Mouse (Mus musculus): ENCODE data around the gene Hoxc13. TPM values are rescaled to one million over a fixed set of nuclear protein-coding genes. Genes with fewer than 3 reads are reported as not detected.

Gene Hoxc13
- polyA plus RNA-seq, 1 experiment from 2014 or later, result not detected

Small RNA genes within 50 kb of the gene (microRNA-seq; reads per million reads assigned to microRNA genes)
- 2,712 reads per million, percentile 87 among the genes with 10 or more reads in this experiment for gene Mir196a-2

Other genes with a start within 250 kb of the Hoxc13 start
- 60.1 and 74.0 TPM in 2 replicates for gene Atp5g2, start 248.8 kb upstream of the Hoxc13 start, polyA plus RNA-seq (2015; fragmentation: Nextera tagmentation; extraction: Ambion mirVana)
- 60.4 and 63.2 TPM in 2 replicates for gene Calcoco1, start 198.9 kb upstream of the Hoxc13 start, polyA plus RNA-seq (2015; fragmentation: Nextera tagmentation; extraction: Ambion mirVana)
- not detected in 2 replicates for gene Hoxc12, start 15.7 kb downstream of the Hoxc13 start, polyA plus RNA-seq (2015; fragmentation: Nextera tagmentation; extraction: Ambion mirVana)
- gene Hoxc11, start 33.3 kb downstream of the Hoxc13 start, polyA plus RNA-seq (2015; fragmentation: Nextera tagmentation; extraction: Ambion mirVana), result 1.2 and 1.6 TPM in 2 replicates
- gene Hoxc10, start 45.7 kb downstream of the Hoxc13 start, polyA plus RNA-seq (2015; fragmentation: Nextera tagmentation; extraction: Ambion mirVana), result 49.0 and 54.0 TPM in 2 replicates
- gene Hoxc5, start 46.3 kb downstream of the Hoxc13 start, polyA plus RNA-seq (2015; fragmentation: Nextera tagmentation; extraction: Ambion mirVana), result 4.3 and 5.9 TPM in 2 replicates
- gene Hoxc9, start 55.3 kb downstream of the Hoxc13 start, polyA plus RNA-seq (2015; fragmentation: Nextera tagmentation; extraction: Ambion mirVana), result 7.4 and 9.2 TPM in 2 replicates
- 6.6 and 9.2 TPM in 2 replicates for gene Hoxc8, start 69.5 kb downstream of the Hoxc13 start, polyA plus RNA-seq (2015; fragmentation: Nextera tagmentation; extraction: Ambion mirVana)
- 7.6 and 11.0 TPM in 2 replicates for gene Hoxc6, start 77.2 kb downstream of the Hoxc13 start, polyA plus RNA-seq (2015; fragmentation: Nextera tagmentation; extraction: Ambion mirVana)
- 6.9 and 8.6 TPM in 2 replicates for gene Hoxc4, start 97.8 kb downstream of the Hoxc13 start, polyA plus RNA-seq (2015; fragmentation: Nextera tagmentation; extraction: Ambion mirVana)
- gene Smug1, start 246.0 kb downstream of the Hoxc13 start, polyA plus RNA-seq (2015; fragmentation: Nextera tagmentation; extraction: Ambion mirVana), result 19.8 and 20.5 TPM in 2 replicates